Mouse (Mus musculus) limb, embryonic 13.5 days (tissue): ENCODE data around the gene Ndufaf2. TPM values are rescaled to one million over a fixed set of nuclear protein-coding genes. Genes with fewer than 3 reads are reported as not detected.

ENCODE experiments used
- ATAC-seq: fragments of 200-750 bp; cut with Nextera tagmentation; 2 replicates; pipeline ENCODE4 v1.8.0; 2017; ENCODE audit warnings: low read depth, moderate number of reproducible peaks, moderate TSS enrichment; ENCODE audit not compliant: low FRiP score
- H3K27ac ChIP-seq: fragments of 300-500 bp; sonication (generic); 2 replicates; pipeline ENCODE4 v1.5.1; 2015; ENCODE audit warnings: inconsistent platforms, mild to moderate bottlenecking, moderate library complexity
- H3K27me3 ChIP-seq: fragments of 300-500 bp; sonication (generic); 2 replicates; pipeline ENCODE4 v1.6.1; 2015; ENCODE audit warnings: mild to moderate bottlenecking, inconsistent platforms
- H3K36me3 ChIP-seq: fragments of 300-500 bp; sonication (generic); 2 replicates; pipeline ENCODE4 v1.6.1; 2015; ENCODE audit warnings: inconsistent platforms, mild to moderate bottlenecking, moderate library complexity
- H3K4me1 ChIP-seq: fragments of 300-500 bp; sonication (generic); 2 replicates; pipeline ENCODE4 v1.6.1; 2015; ENCODE audit warnings: inconsistent platforms
- H3K4me2 ChIP-seq: fragments of 300-500 bp; sonication (generic); replicated peaks from 2 replicates; pipeline ENCODE4 v1.6.1; 2015; ENCODE audit warnings: inconsistent platforms, mild to moderate bottlenecking, moderate library complexity
- H3K4me3 ChIP-seq: fragments of 300-500 bp; sonication (generic); 2 replicates; pipeline ENCODE4 v1.5.1; 2015; ENCODE audit warnings: moderate library complexity, mild to moderate bottlenecking, inconsistent platforms
- H3K9ac ChIP-seq: fragments of 300-500 bp; sonication (generic); 2 replicates; pipeline ENCODE4 v1.6.1; 2015; ENCODE audit warnings: mild to moderate bottlenecking, inconsistent platforms
- H3K9me3 ChIP-seq: fragments of 300-500 bp; sonication (generic); 2 replicates; pipeline ENCODE4 v1.6.1; 2016; ENCODE audit warnings: inconsistent platforms
- WGBS: fragments of 180-500 bp; shearing (Covaris S2); methylation state at CpG from one replicate; pipeline ENCODE4 v1.1.7; 2015; 5-methylcytosine and 5-hydroxymethylcytosine counted together
- polyA plus RNA-seq: library from polyadenylated mRNA; unstranded; fragments of >200 nt; fragmentation: Nextera tagmentation; extraction: Ambion mirVana; gene quantifications from 2 replicates; pipeline ENCODE4 v1.2.1, GENCODE M21; 2015

Gene Ndufaf2
- polyA plus RNA-seq, 1 experiment from 2014 or later: 88.5 TPM

DNA sequence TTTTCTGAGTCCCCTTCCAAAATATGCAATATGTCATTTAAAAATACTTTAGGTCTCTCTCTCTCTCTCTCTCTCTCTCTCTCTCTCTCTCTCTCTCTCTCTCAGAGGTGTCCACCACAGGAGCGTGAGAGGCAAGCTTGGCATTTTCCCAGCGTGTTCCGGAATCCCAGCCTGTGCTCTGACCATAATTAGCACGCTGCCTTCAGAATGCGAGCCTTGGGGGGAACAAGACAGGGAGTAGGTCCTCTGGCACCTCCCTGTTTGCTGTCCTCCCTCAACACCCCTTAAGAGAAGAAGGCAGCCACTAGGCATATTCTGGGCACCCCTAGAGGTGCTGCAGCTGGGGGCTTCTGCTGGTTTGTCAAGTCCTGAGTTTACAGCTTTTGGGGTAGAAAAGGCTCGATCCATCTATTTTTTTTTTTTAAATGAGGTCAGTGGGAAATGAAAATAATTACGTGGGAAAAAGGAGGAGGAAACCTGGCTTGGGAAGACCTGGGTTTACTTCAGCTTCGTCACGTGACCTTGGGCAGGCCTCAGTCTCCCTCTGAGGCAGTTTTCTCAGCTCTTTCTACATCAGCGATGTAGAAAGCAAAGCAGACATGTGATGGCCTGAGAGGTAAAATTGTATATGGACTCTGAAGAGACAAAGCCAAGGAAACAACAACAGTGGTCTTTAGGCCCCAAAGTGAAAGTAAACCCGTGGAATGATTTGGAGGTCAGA, 187.8 kb downstream of the Ndufaf2 start:
- Histone ChIP-seq H3K9ac (no peak overlapping the region), H3K4me3 (no peak overlapping the region), H3K36me3 (no peaks in the 10 kb centered on the region), H3K27me3 (no peaks in the 10 kb centered on the region), H3K27ac (no peak overlapping the region), H3K9me3 (no peaks in the 10 kb centered on the region), H3K4me2 (peak overlapping the region; percentile 9; the same call in 1 of the 2 replicates), H3K4me1 (peaks cover 14% of the 10 kb centered on the region)
- ATAC-seq: no peak
- 52% methylated on average over 11 of the region's 11 CpGs for WGBS

DNA sequence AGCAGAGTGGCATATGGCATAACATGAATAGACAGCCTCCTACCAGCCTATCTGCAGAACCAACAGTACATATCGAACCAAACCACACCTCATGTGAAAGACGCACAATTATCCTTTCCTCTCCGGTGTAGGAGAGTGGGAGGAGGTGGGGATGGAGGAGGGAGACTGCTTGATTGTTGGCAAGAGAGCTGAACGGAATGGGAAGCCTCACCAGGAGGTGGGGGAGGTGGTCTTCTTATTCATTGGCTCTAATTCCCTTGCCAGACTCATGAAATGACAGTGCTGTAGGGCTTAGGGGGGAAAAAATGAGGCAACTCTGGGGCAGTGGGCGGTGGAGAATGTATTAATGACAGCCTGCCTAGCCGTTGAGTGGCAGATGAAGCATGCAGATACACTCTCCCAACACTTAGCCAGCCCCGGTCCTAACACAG, 188.4 kb downstream of the Ndufaf2 start:
- 30% methylated on average over 7 of the region's 7 CpGs for WGBS
- H3K4me3 ChIP-seq: no peak overlapping the region
- H3K4me1 ChIP-seq: peaks cover 14% of the 10 kb centered on the region
- ATAC-seq: no peak
- H3K4me2 ChIP-seq: 0 out of 2 replicates have a peak overlapping the region, but pooled peaks have one; percentile 7
- no peak overlapping the region for H3K9ac ChIP-seq
- no peaks in the 10 kb centered on the region for H3K36me3 ChIP-seq
- no peak overlapping the region for H3K27ac ChIP-seq
- no peaks in the 10 kb centered on the region for H3K9me3 ChIP-seq
- H3K27me3 ChIP-seq: no peaks in the 10 kb centered on the region

- peaks cover 15% of the 10 kb centered on the region for H3K4me1 ChIP-seq
- H3K9ac ChIP-seq: no peak overlapping the region
- no peaks in the 10 kb centered on the region for H3K9me3 ChIP-seq
- no peaks in the 10 kb centered on the region for H3K36me3 ChIP-seq
- WGBS: 79% methylated on average over 7 of the region's 7 CpGs
- no peak for ATAC-seq
- H3K27me3 ChIP-seq: no peaks in the 10 kb centered on the region
- no peak overlapping the region for H3K4me3 ChIP-seq
- no peak overlapping the region for H3K4me2 ChIP-seq
- no peak overlapping the region for H3K27ac ChIP-seq
Observed at GRCm38 (mm10) chr13:107964616-107965015, 193.8 kb downstream of the Ndufaf2 start.

DNA sequence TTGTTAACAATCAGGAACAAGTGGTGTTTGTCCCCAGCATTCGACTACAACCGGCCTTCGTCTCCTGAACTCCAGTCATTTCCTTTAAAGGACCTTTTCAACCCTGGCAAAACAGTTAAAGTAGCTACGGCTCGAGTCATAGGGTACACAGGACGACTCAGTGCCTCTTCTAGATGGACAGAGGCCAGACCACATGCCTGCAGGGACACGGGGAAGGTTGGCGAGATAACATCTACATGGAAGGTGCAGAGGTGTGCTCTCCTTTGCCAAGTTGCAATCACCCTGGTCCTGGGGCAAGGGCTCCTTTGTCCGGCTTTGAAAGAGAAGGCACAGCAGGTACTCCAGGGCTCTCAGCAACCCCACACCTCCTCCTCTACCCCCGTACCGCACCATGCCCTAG, 195.0 kb downstream of the Ndufaf2 start:
- no peaks in the 10 kb centered on the region for H3K9me3 ChIP-seq
- no peak overlapping the region for H3K4me3 ChIP-seq
- H3K4me1 ChIP-seq: peaks cover 15% of the 10 kb centered on the region
- H3K27ac ChIP-seq: no peak overlapping the region
- WGBS: 61% methylated on average over 11 of the region's 11 CpGs
- no peak overlapping the region for H3K4me2 ChIP-seq
- no peak for ATAC-seq
- H3K27me3 ChIP-seq: no peaks in the 10 kb centered on the region
- H3K36me3 ChIP-seq: no peaks in the 10 kb centered on the region
- H3K9ac ChIP-seq: no peak overlapping the region

DNA sequence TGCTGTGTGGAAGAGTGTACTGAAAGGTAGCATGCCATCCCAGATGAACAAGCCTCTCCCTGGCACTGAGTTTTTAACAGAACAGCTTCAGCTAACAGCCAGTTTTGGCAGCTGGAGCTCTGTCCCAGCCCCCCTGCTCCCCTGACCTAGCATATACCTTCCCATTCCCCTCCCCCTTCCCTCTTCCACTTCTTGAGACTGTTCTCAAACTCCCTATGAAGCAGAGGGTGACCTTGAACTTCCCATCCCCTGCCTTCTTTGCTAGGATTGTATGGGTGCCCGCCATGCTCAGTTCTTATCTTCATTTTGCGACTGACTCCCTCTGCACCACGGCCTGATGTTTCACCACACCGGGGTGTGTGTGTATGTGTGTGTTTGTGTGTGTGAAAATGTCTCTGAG, 195.7 kb downstream of the Ndufaf2 start:
- Histone ChIP-seq H3K4me2 (no peak overlapping the region), H3K4me1 (peaks cover 15% of the 10 kb centered on the region), H3K9me3 (no peaks in the 10 kb centered on the region), H3K4me3 (no peak overlapping the region), H3K27ac (no peak overlapping the region), H3K27me3 (no peaks in the 10 kb centered on the region), H3K9ac (no peak overlapping the region), H3K36me3 (no peaks in the 10 kb centered on the region)
- no peak for ATAC-seq
- 75% methylated on average over 4 of the region's 4 CpGs for WGBS

GRCm38 (mm10) chr13:107961972-107962371, 196.5 kb downstream of the Ndufaf2 start:
- 56% methylated on average over 4 of the region's 4 CpGs for WGBS
- Histone ChIP-seq H3K4me2 (no peak overlapping the region), H3K9me3 (no peaks in the 10 kb centered on the region), H3K4me1 (peaks cover 15% of the 10 kb centered on the region), H3K27me3 (no peaks in the 10 kb centered on the region), H3K9ac (no peak overlapping the region), H3K36me3 (no peaks in the 10 kb centered on the region), H3K27ac (no peak overlapping the region), H3K4me3 (no peak overlapping the region)
- ATAC-seq: no peak

- H3K4me1 ChIP-seq: peaks cover 17% of the 10 kb centered on the region
- H3K27me3 ChIP-seq: no peaks in the 10 kb centered on the region
- WGBS: 75% methylated on average over 4 of the region's 4 CpGs
- H3K9me3 ChIP-seq: no peaks in the 10 kb centered on the region
- no peak overlapping the region for H3K4me3 ChIP-seq
- no peak overlapping the region for H3K9ac ChIP-seq
- H3K36me3 ChIP-seq: no peaks in the 10 kb centered on the region
- no peak overlapping the region for H3K4me2 ChIP-seq
- no peak overlapping the region for H3K27ac ChIP-seq
- ATAC-seq: no peak
Observed at GRCm38 (mm10) chr13:107961501-107961900, 196.9 kb downstream of the Ndufaf2 start.

- no peaks in the 10 kb centered on the region for H3K9me3 ChIP-seq
- H3K27ac ChIP-seq: no peak overlapping the region
- H3K36me3 ChIP-seq: no peaks in the 10 kb centered on the region
- no peaks in the 10 kb centered on the region for H3K27me3 ChIP-seq
- ATAC-seq: no peak
- no peak overlapping the region for H3K4me2 ChIP-seq
- H3K9ac ChIP-seq: no peak overlapping the region
- H3K4me3 ChIP-seq: no peak overlapping the region
- peaks cover 23% of the 10 kb centered on the region for H3K4me1 ChIP-seq
- 90% methylated on average over 5 of the region's 5 CpGs for WGBS
Observed at GRCm38 (mm10) chr13:107960549-107960948, 197.9 kb downstream of the Ndufaf2 start.

DNA sequence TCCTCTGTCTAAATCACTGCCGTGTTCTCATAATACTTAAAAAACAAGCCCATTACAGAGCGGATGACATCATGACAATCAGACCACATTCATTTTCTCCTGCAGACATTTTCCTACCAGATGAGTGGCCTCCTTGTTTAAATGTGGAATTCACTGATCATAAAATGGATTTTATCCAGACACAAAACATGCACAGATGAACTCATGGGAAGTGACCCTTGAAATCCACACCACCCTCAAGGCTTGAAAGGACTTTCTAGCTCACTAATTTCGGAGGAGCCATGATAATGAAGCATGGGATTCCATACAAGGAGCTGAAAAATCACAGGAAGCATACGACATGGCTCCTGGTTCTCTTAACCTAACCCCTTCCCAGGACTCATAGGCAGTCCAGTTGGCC, 198.5 kb downstream of the Ndufaf2 start:
- WGBS: 70% methylated on average over 4 of the region's 4 CpGs
- Histone ChIP-seq H3K4me3 (no peak overlapping the region), H3K4me2 (no peak overlapping the region), H3K27me3 (no peaks in the 10 kb centered on the region), H3K27ac (no peak overlapping the region), H3K9ac (no peak overlapping the region), H3K4me1 (peaks cover 24% of the 10 kb centered on the region), H3K9me3 (no peaks in the 10 kb centered on the region), H3K36me3 (no peaks in the 10 kb centered on the region)
- ATAC-seq: no peak

DNA sequence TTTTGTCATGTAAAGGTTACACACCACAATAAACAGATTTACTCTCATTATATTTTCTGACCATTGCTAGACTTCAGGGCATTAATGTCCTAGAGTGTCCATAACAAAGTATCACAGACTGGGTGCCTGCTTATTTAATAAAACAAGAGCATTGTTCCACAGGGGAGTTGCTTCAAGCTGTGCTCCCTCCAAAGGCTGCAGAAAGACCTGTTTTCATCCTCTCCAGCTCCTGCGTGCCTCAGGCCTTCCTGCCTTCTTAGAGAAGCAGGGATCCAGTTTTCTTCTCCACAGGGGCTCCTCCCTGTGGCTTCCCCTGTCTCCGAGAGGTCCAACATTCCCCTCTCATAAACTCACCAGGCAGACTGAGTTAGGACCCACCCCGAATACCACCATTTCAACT, 202.2 kb downstream of the Ndufaf2 start:
- Histone ChIP-seq H3K27me3 (no peaks in the 10 kb centered on the region), H3K4me2 (no peak overlapping the region), H3K4me1 (peaks cover 23% of the 10 kb centered on the region), H3K9ac (no peak overlapping the region), H3K9me3 (no peaks in the 10 kb centered on the region), H3K36me3 (no peaks in the 10 kb centered on the region), H3K4me3 (no peak overlapping the region), H3K27ac (no peak overlapping the region)
- ATAC-seq: no peak
- 18% methylated on average over 3 of the region's 3 CpGs for WGBS

GRCm38 (mm10) chr13:107955327-107956110, 202.9 kb downstream of the Ndufaf2 start:
- Histone ChIP-seq H3K27me3 (no peaks in the 10 kb centered on the region), H3K4me1 (peaks cover 23% of the 10 kb centered on the region), H3K9ac (no peak overlapping the region), H3K4me2 (peak overlapping the region; percentile 30), H3K36me3 (no peaks in the 10 kb centered on the region), H3K4me3 (no peak overlapping the region), H3K27ac (no peak overlapping the region), H3K9me3 (no peaks in the 10 kb centered on the region)
- WGBS: 16% methylated on average over 18 of the region's 18 CpGs
- ATAC-seq: peak; percentile 45; the same call in 1 of the 2 replicates

DNA sequence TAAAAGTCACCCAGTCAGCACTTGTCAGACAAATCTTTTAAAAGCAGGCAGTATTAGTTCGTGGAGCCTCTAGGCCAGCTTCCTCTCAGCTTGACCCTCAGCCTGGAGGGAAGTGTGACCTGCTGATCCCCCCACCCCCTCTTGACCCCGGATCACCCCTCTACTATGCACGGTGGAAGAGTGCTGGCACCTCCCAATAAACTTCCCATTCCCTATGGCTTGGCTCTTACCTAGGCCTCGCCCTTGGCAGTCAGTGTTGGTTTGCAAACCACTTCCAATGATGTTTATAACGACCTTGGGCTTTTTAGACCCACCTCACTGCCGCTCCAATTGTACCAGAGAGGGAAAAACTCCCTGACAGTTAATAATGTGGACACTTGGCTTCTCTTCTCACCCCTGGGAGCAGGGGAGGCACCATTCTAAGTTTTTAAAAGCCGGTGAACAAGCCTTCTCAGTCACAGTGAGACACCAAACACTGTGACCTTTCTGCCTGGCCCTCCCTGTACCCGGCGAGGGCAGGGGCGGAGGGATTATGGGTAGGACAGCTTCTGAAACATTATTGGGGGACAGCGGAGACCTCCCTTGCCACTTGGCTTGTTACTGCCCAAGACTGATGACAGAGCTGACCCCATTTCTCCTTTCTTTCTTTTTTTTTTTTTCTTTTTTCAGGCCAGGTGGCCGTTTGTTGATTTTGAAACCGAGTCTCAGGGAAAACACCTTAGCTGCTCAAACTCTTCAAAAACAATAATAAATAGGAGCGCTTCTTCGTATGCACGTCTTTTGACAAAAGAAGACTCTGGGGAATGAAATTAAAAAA, 203.8 kb downstream of the Ndufaf2 start:
- Histone ChIP-seq H3K9ac (no peak overlapping the region), H3K4me2 (peak overlapping the region; percentile 30), H3K36me3 (no peaks in the 10 kb centered on the region), H3K9me3 (no peaks in the 10 kb centered on the region), H3K4me3 (no peak overlapping the region), H3K4me1 (peaks cover 23% of the 10 kb centered on the region), H3K27ac (peak overlapping the region; percentile 28; the same call in 1 of the 2 replicates), H3K27me3 (no peaks in the 10 kb centered on the region)
- no peak for ATAC-seq
- WGBS: 36% methylated on average over 16 of the region's 16 CpGs
